Mouse (Mus musculus): ENCODE results near the gene Clasp2. TPM values are rescaled to one million over a fixed set of nuclear protein-coding genes. Genes with fewer than 3 reads are reported as not detected.
A peak's percentile ranks its signal among the peaks of the same experiment; 100 is the strongest.
"Not testable (repeated sequence)": the region's sequence is repeated elsewhere in the genome, so short reads cannot be mapped to it uniquely, and the experiment has no call there.

Clasp2 gene
- 111 and 116 TPM in 2 replicates for polyA plus RNA-seq (2015; fragmentation: Nextera tagmentation; extraction: Ambion mirVana)

- Histone ChIP-seq H3K4me1 (replicated peaks) (peaks cover 23% of the 10 kb centered on the region), H3K9ac (peak within 1 kb of the TSS; percentile 83), H3K9me3 (no peaks in the 10 kb centered on the region), H3K36me3 (no peaks in the 10 kb centered on the region), H3K27ac (replicated peaks) (peak within 1 kb of the TSS; percentile 75), H3K27me3 (no peaks in the 10 kb centered on the region), H3K4me3 (peak within 1 kb of the TSS; percentile 93), H3K4me2 (peak within 1 kb of the TSS; percentile 82)
- peak; percentile 95 for ATAC-seq (ENCODE audit: low read depth)
- WGBS = under 1% methylated on average over 63 of the region's 63 CpGs
Measured at GRCm38 (mm10) chr9:113741108-113741636, at the start of gene Clasp2. Gene Clasp2, plus strand, starts transcription at chr9:113741473.

- no peak for ATAC-seq (ENCODE audit: low read depth)
- H3K4me2 ChIP-seq = no peak overlapping the region
- 93% methylated on average over 5 of the region's 5 CpGs for WGBS
- peaks cover 25% of the 10 kb centered on the region for H3K4me1 ChIP-seq (replicated peaks)
- H3K27ac ChIP-seq (replicated peaks) = no peak overlapping the region
- no peak overlapping the region for H3K9ac ChIP-seq
- no peaks in the 10 kb centered on the region for H3K27me3 ChIP-seq
- no peak overlapping the region for H3K4me3 ChIP-seq
- peaks cover 18% of the 10 kb centered on the region for H3K36me3 ChIP-seq
- no peaks in the 10 kb centered on the region for H3K9me3 ChIP-seq
Measured at GRCm38 (mm10) chr9:113701441-113702160, 39.7 kb upstream of the Clasp2 start.

- peaks cover 35% of the 10 kb centered on the region for H3K4me1 ChIP-seq (replicated peaks)
- peak overlapping the region; percentile 83 for H3K4me2 ChIP-seq
- no peaks in the 10 kb centered on the region for H3K9me3 ChIP-seq
- H3K9ac ChIP-seq = peak overlapping the region; percentile 91; the same call in 1 of the 2 replicates
- ATAC-seq (ENCODE audit: low read depth) = no peak
- peak overlapping the region; percentile 91 for H3K4me3 ChIP-seq
- WGBS = 86% methylated on average over 2 of the region's 2 CpGs
- H3K27ac ChIP-seq (replicated peaks) = no peak overlapping the region
- H3K27me3 ChIP-seq = no peaks in the 10 kb centered on the region
- H3K36me3 ChIP-seq = no peaks in the 10 kb centered on the region
Measured at GRCm38 (mm10) chr9:113706108-113706507, 35.2 kb upstream of the Clasp2 start.

DNA sequence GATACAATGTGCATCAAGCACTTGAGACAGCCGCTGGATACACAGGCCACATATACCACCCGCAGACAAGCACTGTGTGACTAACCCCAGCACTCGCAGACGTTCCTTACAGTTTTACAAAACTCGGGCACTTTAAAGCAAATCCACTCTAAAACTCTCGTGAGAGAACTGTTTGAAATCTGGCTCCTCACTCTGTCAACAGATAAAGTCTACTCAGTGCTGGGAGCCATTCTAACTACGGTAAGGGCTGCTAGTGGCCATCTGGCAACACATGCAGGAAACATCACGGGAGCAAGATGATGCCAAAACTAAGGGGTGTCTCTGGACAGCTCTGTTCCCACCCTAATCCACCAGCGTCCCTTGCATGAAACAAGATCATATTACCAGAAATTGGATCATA, 34.4 kb upstream of the Clasp2 start:
- ATAC-seq (ENCODE audit: low read depth) = no peak
- peak overlapping the region; percentile 91 for H3K9ac ChIP-seq
- no peaks in the 10 kb centered on the region for H3K36me3 ChIP-seq
- no peak overlapping the region for H3K27ac ChIP-seq (replicated peaks)
- peaks cover 35% of the 10 kb centered on the region for H3K4me1 ChIP-seq (replicated peaks)
- H3K9me3 ChIP-seq = no peaks in the 10 kb centered on the region
- no peaks in the 10 kb centered on the region for H3K27me3 ChIP-seq
- H3K4me2 ChIP-seq = peak overlapping the region; percentile 83
- H3K4me3 ChIP-seq = peak overlapping the region; percentile 91
- 63% methylated on average over 9 of the region's 9 CpGs for WGBS

- 1% methylated on average over 77 of the region's 77 CpGs for WGBS
- no peaks in the 10 kb centered on the region for H3K27me3 ChIP-seq
- peak; percentile 88 for ATAC-seq (ENCODE audit: low read depth)
Measured at GRCm38 (mm10) chr9:113707481-113708360, 33.6 kb upstream of the Clasp2 start, which contains the start of gene Pdcd6ip. Gene Pdcd6ip, minus strand, starts transcription at chr9:113708259.

GRCm38 (mm10) chr9:113708361-113709280, 32.7 kb upstream of the Clasp2 start:
- H3K4me2 ChIP-seq = peak overlapping the region; percentile 83
- 58% methylated on average over 19 of the region's 19 CpGs for WGBS
- H3K4me1 ChIP-seq (replicated peaks) = peaks cover 33% of the 10 kb centered on the region
- H3K9me3 ChIP-seq = no peaks in the 10 kb centered on the region
- H3K27me3 ChIP-seq = no peaks in the 10 kb centered on the region
- peak overlapping the region; percentile 91 for H3K9ac ChIP-seq
- peak overlapping the region; percentile 91 for H3K4me3 ChIP-seq
- peak overlapping the region; percentile 83; the same call in 1 of the 2 replicates for H3K27ac ChIP-seq (replicated peaks)
- 0 out of 2 replicates have a peak, but pooled peaks have one; percentile 44 for ATAC-seq (ENCODE audit: low read depth)
- H3K36me3 ChIP-seq = no peaks in the 10 kb centered on the region

More at GRCm38 (mm10) chr9:113707481-113708360, 33.6 kb upstream of the Clasp2 start, which contains the start of gene Pdcd6ip:
- Histone ChIP-seq H3K27ac (replicated peaks) (peak within 1 kb of the TSS; percentile 83), H3K36me3 (no peaks in the 10 kb centered on the region), H3K4me2 (peak within 1 kb of the TSS; percentile 83), H3K4me3 (peak within 1 kb of the TSS; percentile 91), H3K9ac (peak within 1 kb of the TSS; percentile 91), H3K9me3 (no peaks in the 10 kb centered on the region), H3K4me1 (replicated peaks) (peaks cover 35% of the 10 kb centered on the region)

DNA sequence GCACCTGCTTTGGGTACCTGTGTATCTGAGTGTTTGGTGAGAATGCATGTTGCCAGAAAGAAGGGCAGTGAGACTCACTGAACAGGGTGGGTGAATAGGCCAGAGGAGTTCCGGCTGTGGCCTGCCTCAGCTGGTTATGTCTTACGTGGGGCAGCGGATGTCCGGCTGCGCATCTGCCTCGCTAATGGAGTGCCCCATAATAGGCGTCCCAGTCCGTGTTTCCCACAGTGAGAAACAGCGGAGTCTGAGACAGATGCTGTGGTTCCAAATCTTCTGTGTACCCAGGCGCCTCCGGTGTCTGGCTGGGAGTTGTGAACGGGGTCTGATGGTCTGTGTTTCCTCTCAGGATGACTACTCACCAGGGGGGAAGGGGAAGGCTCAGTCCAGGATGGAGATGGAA, 30.4 kb upstream of the Clasp2 start:
- H3K27me3 ChIP-seq = no peaks in the 10 kb centered on the region
- no peak overlapping the region for H3K9ac ChIP-seq
- no peak overlapping the region for H3K4me2 ChIP-seq
- no peaks in the 10 kb centered on the region for H3K36me3 ChIP-seq
- H3K4me1 ChIP-seq (replicated peaks) = peaks cover 17% of the 10 kb centered on the region
- no peak overlapping the region for H3K27ac ChIP-seq (replicated peaks)
- no peaks in the 10 kb centered on the region for H3K9me3 ChIP-seq
- 77% methylated on average over 12 of the region's 12 CpGs for WGBS
- ATAC-seq (ENCODE audit: low read depth) = no peak
- H3K4me3 ChIP-seq = no peak overlapping the region

DNA sequence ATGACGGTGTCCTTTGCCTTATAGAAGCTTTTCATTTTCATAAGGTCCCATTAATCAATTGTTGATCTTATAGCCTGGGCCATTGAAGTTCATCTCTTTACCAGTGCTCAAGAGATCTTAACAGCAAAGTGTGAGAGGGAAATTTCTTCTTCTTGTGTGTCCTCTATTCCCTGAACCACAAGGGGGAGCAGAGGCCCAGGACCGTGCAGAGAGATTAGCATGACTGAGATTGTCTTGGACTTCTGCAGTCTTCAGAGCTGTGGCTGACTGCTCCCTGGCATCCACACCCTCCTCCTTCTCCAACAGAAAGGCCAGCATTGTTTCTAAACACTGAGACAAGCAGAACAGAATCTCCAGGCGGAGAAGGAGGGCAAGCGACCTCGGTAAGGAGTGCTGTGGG, 22.2 kb upstream of the Clasp2 start:
- no peaks in the 10 kb centered on the region for H3K27me3 ChIP-seq
- WGBS = 35% methylated on average over 5 of the region's 5 CpGs
- no peak overlapping the region for H3K27ac ChIP-seq (replicated peaks)
- H3K4me3 ChIP-seq = no peak overlapping the region
- no peak overlapping the region for H3K4me2 ChIP-seq
- no peak for ATAC-seq (ENCODE audit: low read depth)
- H3K36me3 ChIP-seq = no peaks in the 10 kb centered on the region
- H3K9ac ChIP-seq = no peak overlapping the region
- H3K9me3 ChIP-seq = no peaks in the 10 kb centered on the region
- H3K4me1 ChIP-seq (replicated peaks) = no peaks in the 10 kb centered on the region

DNA sequence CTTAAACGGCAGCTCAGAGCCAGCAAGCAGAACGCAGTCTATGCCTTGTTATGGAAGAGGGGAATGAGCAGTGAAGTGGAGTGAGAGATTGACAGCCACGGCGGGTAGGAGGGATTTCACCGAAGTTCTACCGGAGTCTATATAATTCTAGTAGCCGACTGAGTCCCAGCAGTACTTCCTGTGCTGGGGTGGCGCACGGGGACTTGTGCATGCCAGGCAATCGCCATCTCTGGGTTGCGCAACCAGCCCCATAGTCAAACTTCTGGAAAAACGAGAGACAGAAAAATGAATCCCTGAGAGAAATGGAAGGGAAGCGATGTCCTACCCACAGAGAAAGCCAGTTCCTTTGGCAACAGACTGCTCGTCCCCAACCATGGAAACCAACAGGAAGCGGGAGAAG, 16.6 kb upstream of the Clasp2 start:
- H3K36me3 ChIP-seq = no peaks in the 10 kb centered on the region
- no peak overlapping the region for H3K4me3 ChIP-seq
- ATAC-seq (ENCODE audit: low read depth) = no peak
- H3K27me3 ChIP-seq = no peaks in the 10 kb centered on the region
- H3K27ac ChIP-seq (replicated peaks) = no peak overlapping the region
- no peak overlapping the region for H3K9ac ChIP-seq
- WGBS = 84% methylated on average over 15 of the region's 15 CpGs
- H3K9me3 ChIP-seq = no peaks in the 10 kb centered on the region
- no peaks in the 10 kb centered on the region for H3K4me1 ChIP-seq (replicated peaks)
- H3K4me2 ChIP-seq = no peak overlapping the region

- H3K9me3 ChIP-seq; ATAC-seq (ENCODE audit: low read depth); H3K4me2 ChIP-seq; H3K27me3 ChIP-seq; H3K4me1 ChIP-seq (replicated peaks); H3K4me3 ChIP-seq; H3K27ac ChIP-seq (replicated peaks); H3K9ac ChIP-seq; H3K36me3 ChIP-seq: not testable (repeated sequence)
- WGBS = 86% methylated on average over 5 of the region's 5 CpGs
Measured at GRCm38 (mm10) chr9:113725609-113726008, 15.7 kb upstream of the Clasp2 start.

DNA sequence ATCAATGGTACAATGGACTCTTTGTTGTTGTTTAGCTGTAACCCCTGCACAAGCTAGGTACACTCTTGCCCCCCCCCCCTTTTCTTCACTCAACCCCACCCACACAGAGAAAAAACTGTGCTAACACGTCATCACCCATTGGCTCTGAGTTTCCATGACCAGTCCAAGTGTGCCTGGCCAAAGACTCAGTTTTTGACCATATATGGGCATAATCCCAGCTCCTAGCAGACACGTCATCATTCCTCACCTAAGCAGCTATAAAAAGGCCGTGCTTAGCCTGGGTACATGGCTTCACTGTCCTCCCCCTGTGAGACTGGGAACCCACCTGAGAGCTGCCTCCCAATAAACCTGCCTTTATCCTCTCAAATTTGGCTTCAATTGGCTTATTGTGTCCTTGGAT, 15.1 kb upstream of the Clasp2 start:
- WGBS = 65% methylated on average over 3 of the region's 3 CpGs
- H3K27ac ChIP-seq (replicated peaks) = no peak overlapping the region

More for the DNA sequence above, 15.1 kb upstream of the Clasp2 start:
- Histone ChIP-seq H3K36me3 (no peaks in the 10 kb centered on the region), H3K4me3 (no peak overlapping the region), H3K4me1 (replicated peaks) (no peaks in the 10 kb centered on the region), H3K9me3 (no peaks in the 10 kb centered on the region), H3K4me2 (no peak overlapping the region), H3K9ac (no peak overlapping the region), H3K27me3 (no peaks in the 10 kb centered on the region)
- ATAC-seq (ENCODE audit: low read depth) = no peak

Data from neural tube, embryonic 13.5 days (tissue).